Mouse (Mus musculus) brain, embryonic 14.5 days (tissue): ENCODE results near the gene Tubb1.

Experiments
- CTCF ChIP-seq: fragments of 200-500 bp; IDR thresholded peaks from 2 replicates; pipeline ENCODE4 v1.5.1; 2012; ENCODE audit warnings: inconsistent platforms, mild to moderate bottlenecking, moderate library complexity, borderline replicate concordance; ENCODE audit not compliant: insufficient read depth, insufficient read length; ENCODE audit errors: extremely low read depth
- POLR2A ChIP-seq: fragments of 200-500 bp; IDR thresholded peaks from 2 replicates; pipeline ENCODE4 v1.6.1; 2012; ENCODE audit warnings: mild to moderate bottlenecking, inconsistent platforms, borderline replicate concordance; ENCODE audit not compliant: poor library complexity, insufficient read depth, insufficient read length, severe bottlenecking; ENCODE audit errors: extremely low read depth

DNA sequence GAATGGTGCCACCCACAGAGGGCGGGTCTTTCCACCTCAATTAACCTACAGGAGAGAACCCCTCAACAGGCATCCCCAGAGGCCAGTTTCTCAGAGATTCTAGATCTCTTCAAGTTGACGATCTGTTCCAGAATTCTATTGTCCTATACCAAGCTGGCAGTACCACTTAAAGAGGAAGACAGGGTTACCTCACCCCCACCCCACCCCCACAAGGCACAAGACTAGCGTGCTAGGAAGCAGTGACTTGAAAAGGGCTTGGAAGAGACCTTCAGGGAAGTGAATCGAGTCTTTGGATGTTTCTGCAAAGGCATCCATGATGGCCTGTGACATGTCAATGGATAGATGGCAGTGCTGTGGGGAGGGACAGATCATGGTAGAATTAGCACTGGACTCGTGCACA, 28.3 kb downstream of the Tubb1 start:
- TF ChIP-seq CTCF (no peak), POLR2A (no peak)
